Mouse (Mus musculus): ENCODE data around the gene Cmtm2b.

Cmtm2b gene

GRCm38 (mm10) chr8:104341678-104342077 is 19.6 kb downstream of the Cmtm2b start:
- DNase-seq (ENCODE audit: low read depth, low spot score) = no peak

- no peak for DNase-seq (ENCODE audit: low read depth, low spot score)
Observed at GRCm38 (mm10) chr8:104342426-104342825, 20.4 kb downstream of the Cmtm2b start.

- peak; percentile 89 for DNase-seq (ENCODE audit: low read depth, low spot score)
Observed at GRCm38 (mm10) chr8:104343957-104344356, 21.9 kb downstream of the Cmtm2b start.

GRCm38 (mm10) chr8:104344622-104345021 is 22.6 kb downstream of the Cmtm2b start:
- no peak for DNase-seq (ENCODE audit: low read depth, low spot score)

GRCm38 (mm10) chr8:104346706-104347105 is 24.7 kb downstream of the Cmtm2b start:
- DNase-seq (ENCODE audit: low read depth, low spot score) = no peak

GRCm38 (mm10) chr8:104348971-104349370 is 26.9 kb downstream of the Cmtm2b start:
- no peak for DNase-seq (ENCODE audit: low read depth, low spot score)

- no peak for DNase-seq (ENCODE audit: low read depth, low spot score)
Observed at GRCm38 (mm10) chr8:104350047-104350446, 28.0 kb downstream of the Cmtm2b start.

- DNase-seq (ENCODE audit: low read depth, low spot score) = no peak
Observed at GRCm38 (mm10) chr8:104353186-104353585, 31.2 kb downstream of the Cmtm2b start.

GRCm38 (mm10) chr8:104354504-104354903 is 32.5 kb downstream of the Cmtm2b start:
- no peak for DNase-seq (ENCODE audit: low read depth, low spot score)

- DNase-seq (ENCODE audit: low read depth, low spot score) = no peak
Observed at GRCm38 (mm10) chr8:104358637-104359036, 36.6 kb downstream of the Cmtm2b start.

- no peak for DNase-seq (ENCODE audit: low read depth, low spot score)
Observed at GRCm38 (mm10) chr8:104359778-104360456, 37.9 kb downstream of the Cmtm2b start.

GRCm38 (mm10) chr8:104365695-104366094 is 43.7 kb downstream of the Cmtm2b start:
- DNase-seq (ENCODE audit: low read depth, low spot score) = no peak

- DNase-seq (ENCODE audit: low read depth, low spot score) = no peak
Observed at GRCm38 (mm10) chr8:104367398-104367797, 45.4 kb downstream of the Cmtm2b start.

- DNase-seq (ENCODE audit: low read depth, low spot score) = no peak
Observed at GRCm38 (mm10) chr8:104369591-104369990, 47.6 kb downstream of the Cmtm2b start.

- DNase-seq (ENCODE audit: low read depth, low spot score) = no peak
Observed at GRCm38 (mm10) chr8:104370071-104370470, 48.0 kb downstream of the Cmtm2b start.

GRCm38 (mm10) chr8:104371121-104371520 is 49.1 kb downstream of the Cmtm2b start:
- no peak for DNase-seq (ENCODE audit: low read depth, low spot score)

- DNase-seq (ENCODE audit: low read depth, low spot score) = no peak
Observed at GRCm38 (mm10) chr8:104373779-104374178, 51.7 kb downstream of the Cmtm2b start.

GRCm38 (mm10) chr8:104374269-104374668 is 52.2 kb downstream of the Cmtm2b start:
- no peak for DNase-seq (ENCODE audit: low read depth, low spot score)

GRCm38 (mm10) chr8:104374864-104375846 is 53.1 kb downstream of the Cmtm2b start:
- DNase-seq (ENCODE audit: low read depth, low spot score) = no peak

GRCm38 (mm10) chr8:104375959-104376358 is 53.9 kb downstream of the Cmtm2b start:
- DNase-seq (ENCODE audit: low read depth, low spot score) = no peak

GRCm38 (mm10) chr8:104376669-104377068 is 54.6 kb downstream of the Cmtm2b start:
- no peak for DNase-seq (ENCODE audit: low read depth, low spot score)

- no peak for DNase-seq (ENCODE audit: low read depth, low spot score)
Observed at GRCm38 (mm10) chr8:104379301-104379836, 57.3 kb downstream of the Cmtm2b start.

Data from forelimb bud, embryonic 11.5 days (tissue).